Mouse (Mus musculus) heart, postnatal 0 days (tissue): ENCODE data around the gene Mettl8.

Experiments used
- CTCF ChIP-seq: IDR thresholded peaks from 2 replicates; pipeline ENCODE4 v1.5.1; 2016; ENCODE audit warnings: antibody characterized with exemption, control low read depth, low read depth
- EP300 ChIP-seq: IDR thresholded peaks from 2 replicates; pipeline ENCODE4 v1.6.1; 2016; ENCODE audit warnings: antibody characterized with exemption, low read depth

DNA sequence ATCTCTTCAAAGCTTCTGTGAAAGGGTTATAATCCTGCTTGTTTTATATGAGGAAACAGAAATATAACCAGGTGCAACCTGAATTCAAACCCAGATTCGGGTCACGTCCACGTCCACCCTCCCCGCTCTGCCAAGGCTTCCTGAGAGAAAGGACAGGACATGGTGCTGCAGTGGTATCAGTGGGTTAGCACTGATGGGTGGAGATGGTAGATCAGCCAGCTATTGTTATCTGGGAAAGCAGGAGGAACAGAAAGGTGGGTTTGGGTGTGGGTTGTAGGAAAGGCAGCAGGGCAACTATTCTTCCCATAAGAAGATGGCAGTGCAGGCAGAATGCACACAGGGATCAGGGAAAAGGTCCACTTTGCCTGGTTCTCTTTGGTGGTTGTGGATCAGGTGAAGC lies 59.5 kb downstream of the Mettl8 start:
- TF ChIP-seq CTCF (no peak), EP300 (no peak)
